Mouse (Mus musculus) megakaryocyte-erythroid progenitor cell, adult 5 weeks (primary cell): Measurements from ENCODE around the gene Gm26965. TPM values are rescaled to one million over a fixed set of nuclear protein-coding genes. Genes with fewer than 3 reads are reported as not detected.

Experiments
- polyA plus RNA-seq: library from polyadenylated mRNA; stranded (reverse); fragments of >175 nt; gene quantifications from 2 replicates; pipeline ENCODE4 v1.2.3, GENCODE M21; 2012

The Gm26965 gene
- not detected in 2 replicates for polyA plus RNA-seq

GRCm38 (mm10) chr13:67525753-67526410 is at the start of gene Gm26965, which contains the start of gene Zfp87:
Gene Gm26965 (minus strand): TSS chr13:67526151.
Gene Zfp87 (minus strand): TSS chr13:67526177.

GRCm38 (mm10) chr13:67553730-67554129 is 27.8 kb upstream of the Gm26965 start, which contains the start of gene Zfp748:
Gene Zfp748 (minus strand): TSS chr13:67553830.

GRCm38 (mm10) chr13:67500084-67500719 is 25.7 kb downstream of the Gm26965 start, which contains the start of gene Zfp58:
Gene Zfp58 (minus strand): TSS chr13:67500555.

GRCm38 (mm10) chr13:67483625-67484423 is 42.1 kb downstream of the Gm26965 start, which contains the start of gene Zfp874b:
Gene Zfp874b (minus strand): TSS chr13:67484258.

GRCm38 (mm10) chr13:67451172-67452020 is 74.6 kb downstream of the Gm26965 start, which contains the start of gene Zfp874a:
Gene Zfp874a (minus strand): TSS chr13:67451624.

Other genes with a start within 250 kb of the Gm26965 start
- gene Zfp458, start 247.7 kb downstream of the Gm26965 start, polyA plus RNA-seq, result 0.24 and 0.44 TPM in 2 replicates
- gene Zfp457, start 219.7 kb downstream of the Gm26965 start, polyA plus RNA-seq, result 0.27 TPM in 1 of 2 replicates, not detected in the other
- 0.06 and 0.29 TPM in 2 replicates for gene Zfp595, start 193.6 kb downstream of the Gm26965 start, polyA plus RNA-seq
- gene Gm28044, start 165.6 kb downstream of the Gm26965 start, polyA plus RNA-seq, result not detected in 2 replicates
- gene Zfp953, start 165.5 kb downstream of the Gm26965 start, polyA plus RNA-seq, result 0.08 and 0.16 TPM in 2 replicates
- gene Gm28041, start 150.4 kb downstream of the Gm26965 start, polyA plus RNA-seq, result 0.23 TPM in 1 of 2 replicates, not detected in the other
- 0.03 and 0.10 TPM in 2 replicates for gene Zfp456, start 150.3 kb downstream of the Gm26965 start, polyA plus RNA-seq
- gene Zfp429, start 126.3 kb downstream of the Gm26965 start, polyA plus RNA-seq, result 0.34 and 0.63 TPM in 2 replicates
- gene Zfp459, start 104.7 kb downstream of the Gm26965 start, polyA plus RNA-seq, result not detected in 2 replicates
- 0.28 and 0.83 TPM in 2 replicates for gene Zfp874a, start 74.5 kb downstream of the Gm26965 start, polyA plus RNA-seq
- gene Zfp874b, start 41.9 kb downstream of the Gm26965 start, polyA plus RNA-seq, result 0.13 and 0.18 TPM in 2 replicates
- 0.23 and 0.51 TPM in 2 replicates for gene Zfp58, start 25.6 kb downstream of the Gm26965 start, polyA plus RNA-seq
- gene Zfp87, start within 50 bp of the Gm26965 start, polyA plus RNA-seq, result 0.63 and 0.94 TPM in 2 replicates
- 0.27 and 0.32 TPM in 2 replicates for gene Zfp748, start 27.7 kb upstream of the Gm26965 start, polyA plus RNA-seq
- 0.23 and 0.63 TPM in 2 replicates for gene Zfp729b, start 83.6 kb upstream of the Gm26965 start, polyA plus RNA-seq
- not detected in 2 replicates for gene Gm49345, start 111.6 kb upstream of the Gm26965 start, polyA plus RNA-seq
- gene Zfp729a, start 111.6 kb upstream of the Gm26965 start, polyA plus RNA-seq, result 0.20 and 0.27 TPM in 2 replicates
- gene Zfp738, start 160.9 kb upstream of the Gm26965 start, polyA plus RNA-seq, result 0.50 and 0.78 TPM in 2 replicates
- gene Zfp65, start 203.0 kb upstream of the Gm26965 start, polyA plus RNA-seq, result 0.53 and 0.72 TPM in 2 replicates
- gene Zfp85, start 229.1 kb upstream of the Gm26965 start, polyA plus RNA-seq, result 0.26 and 0.27 TPM in 2 replicates